Mouse (Mus musculus): ENCODE measurements around the gene Prkg1. TPM values are rescaled to one million over a fixed set of nuclear protein-coding genes. Genes with fewer than 3 reads are reported as not detected.

The Prkg1 gene
- 10.3 and 11.4 TPM in 2 replicates for polyA plus RNA-seq (2014; fragmentation: Nextera tagmentation; extraction: Ambion mirVana)

- no peaks in the 10 kb centered on the region for H3K36me3 ChIP-seq (ENCODE audit: control insufficient read depth, insufficient read depth, low read length)
- H3K9ac ChIP-seq (replicated peaks; ENCODE audit: low read depth, low read length) = peak within 1 kb of the TSS; percentile 39
- H3K4me1 ChIP-seq (ENCODE audit: control insufficient read depth, insufficient read depth, low read length) = 0 out of 2 replicates have a peak, but pooled peaks cover 4% of the 10 kb centered on the region
- 0% methylated on average over 23 of the region's 23 CpGs for WGBS
- H3K27me3 ChIP-seq (ENCODE audit: control insufficient read depth, insufficient read depth, low read length) = no peaks in the 10 kb centered on the region; the same call in 1 of the 2 replicates
- peak within 1 kb of the TSS; percentile 46 for H3K4me3 ChIP-seq (ENCODE audit: low read depth, low read length)
- H3K9me3 ChIP-seq (ENCODE audit: control insufficient read depth, low read length) = no peaks in the 10 kb centered on the region
- peak within 1 kb of the TSS; percentile 96 for H3K4me2 ChIP-seq (ENCODE audit: low read depth, low read length)
- ATAC-seq (ENCODE audit: low read depth) = peak; percentile 82
- H3K27ac ChIP-seq (ENCODE audit: low read depth, low read length) = 0 out of 2 replicates have a peak within 1 kb of the TSS, but pooled peaks have one; percentile 39
These were observed at the start of gene Prkg1 for GRCm38 (mm10) chr19:31764801-31765340. Gene Prkg1 (minus strand): TSS chr19:31765033.

GRCm38 (mm10) chr19:31813087-31813486 is 48.3 kb upstream of the Prkg1 start:
- no peaks in the 10 kb centered on the region for H3K4me1 ChIP-seq (ENCODE audit: control insufficient read depth, insufficient read depth, low read length)
- no peaks in the 10 kb centered on the region for H3K9me3 ChIP-seq (ENCODE audit: control insufficient read depth, low read length)
- no peaks in the 10 kb centered on the region for H3K27me3 ChIP-seq (ENCODE audit: control insufficient read depth, insufficient read depth, low read length)
- H3K4me3 ChIP-seq (ENCODE audit: low read depth, low read length) = no peak overlapping the region
- no peaks in the 10 kb centered on the region for H3K36me3 ChIP-seq (ENCODE audit: control insufficient read depth, insufficient read depth, low read length)
- ATAC-seq (ENCODE audit: low read depth) = no peak
- H3K27ac ChIP-seq (ENCODE audit: low read depth, low read length) = no peak overlapping the region
- no peak overlapping the region for H3K4me2 ChIP-seq (ENCODE audit: low read depth, low read length)
- 78% methylated on average over 4 of the region's 4 CpGs for WGBS
- no peak overlapping the region for H3K9ac ChIP-seq (replicated peaks; ENCODE audit: low read depth, low read length)

- H3K36me3 ChIP-seq (ENCODE audit: control insufficient read depth, insufficient read depth, low read length) = no peaks in the 10 kb centered on the region
- ATAC-seq (ENCODE audit: low read depth) = no peak
- no peaks in the 10 kb centered on the region for H3K4me1 ChIP-seq (ENCODE audit: control insufficient read depth, insufficient read depth, low read length)
- H3K4me3 ChIP-seq (ENCODE audit: low read depth, low read length) = no peak overlapping the region
- WGBS = 30% methylated on average over 5 of the region's 5 CpGs
- no peak overlapping the region for H3K27ac ChIP-seq (ENCODE audit: low read depth, low read length)
- H3K9ac ChIP-seq (replicated peaks; ENCODE audit: low read depth, low read length) = no peak overlapping the region
- no peak overlapping the region for H3K4me2 ChIP-seq (ENCODE audit: low read depth, low read length)
- no peaks in the 10 kb centered on the region for H3K9me3 ChIP-seq (ENCODE audit: control insufficient read depth, low read length)
- H3K27me3 ChIP-seq (ENCODE audit: control insufficient read depth, insufficient read depth, low read length) = no peaks in the 10 kb centered on the region
These were observed 46.5 kb upstream of the Prkg1 start for GRCm38 (mm10) chr19:31811371-31811770.

- WGBS = 74% methylated on average over 7 of the region's 7 CpGs
- Histone ChIP-seq H3K4me2 (ENCODE audit: low read depth, low read length) (no peak overlapping the region), H3K36me3 (ENCODE audit: control insufficient read depth, insufficient read depth, low read length) (no peaks in the 10 kb centered on the region), H3K9ac (replicated peaks; ENCODE audit: low read depth, low read length) (no peak overlapping the region), H3K4me3 (ENCODE audit: low read depth, low read length) (no peak overlapping the region), H3K27ac (ENCODE audit: low read depth, low read length) (no peak overlapping the region), H3K9me3 (ENCODE audit: control insufficient read depth, low read length) (no peaks in the 10 kb centered on the region), H3K27me3 (ENCODE audit: control insufficient read depth, insufficient read depth, low read length) (no peaks in the 10 kb centered on the region), H3K4me1 (ENCODE audit: control insufficient read depth, insufficient read depth, low read length) (no peaks in the 10 kb centered on the region)
- peak; percentile 56; the same call in 1 of the 2 replicates for ATAC-seq (ENCODE audit: low read depth)
These were observed 40.6 kb upstream of the Prkg1 start for GRCm38 (mm10) chr19:31805391-31805790.

- no peaks in the 10 kb centered on the region for H3K4me1 ChIP-seq (ENCODE audit: control insufficient read depth, insufficient read depth, low read length)
- H3K27me3 ChIP-seq (ENCODE audit: control insufficient read depth, insufficient read depth, low read length) = no peaks in the 10 kb centered on the region
- no peak overlapping the region for H3K4me2 ChIP-seq (ENCODE audit: low read depth, low read length)
- no peaks in the 10 kb centered on the region for H3K9me3 ChIP-seq (ENCODE audit: control insufficient read depth, low read length)
- no peaks in the 10 kb centered on the region for H3K36me3 ChIP-seq (ENCODE audit: control insufficient read depth, insufficient read depth, low read length)
- H3K27ac ChIP-seq (ENCODE audit: low read depth, low read length) = no peak overlapping the region
- H3K9ac ChIP-seq (replicated peaks; ENCODE audit: low read depth, low read length) = no peak overlapping the region
- no peak; the same call in 1 of the 2 replicates for ATAC-seq (ENCODE audit: low read depth)
- WGBS = 51% methylated on average over 9 of the region's 9 CpGs
- H3K4me3 ChIP-seq (ENCODE audit: low read depth, low read length) = no peak overlapping the region
These were observed 30.7 kb upstream of the Prkg1 start for GRCm38 (mm10) chr19:31795485-31796046.

GRCm38 (mm10) chr19:31791724-31792123 is 26.9 kb upstream of the Prkg1 start:
- H3K27me3 ChIP-seq (ENCODE audit: control insufficient read depth, insufficient read depth, low read length) = no peaks in the 10 kb centered on the region
- ATAC-seq (ENCODE audit: low read depth) = no peak
- H3K4me1 ChIP-seq (ENCODE audit: control insufficient read depth, insufficient read depth, low read length) = no peaks in the 10 kb centered on the region
- no peak overlapping the region for H3K9ac ChIP-seq (replicated peaks; ENCODE audit: low read depth, low read length)
- H3K4me2 ChIP-seq (ENCODE audit: low read depth, low read length) = no peak overlapping the region
- no peak overlapping the region for H3K27ac ChIP-seq (ENCODE audit: low read depth, low read length)
- no peak overlapping the region for H3K4me3 ChIP-seq (ENCODE audit: low read depth, low read length)
- no peaks in the 10 kb centered on the region for H3K9me3 ChIP-seq (ENCODE audit: control insufficient read depth, low read length)
- H3K36me3 ChIP-seq (ENCODE audit: control insufficient read depth, insufficient read depth, low read length) = no peaks in the 10 kb centered on the region
- 72% methylated on average over 3 of the region's 3 CpGs for WGBS

- no peaks in the 10 kb centered on the region for H3K9me3 ChIP-seq (ENCODE audit: control insufficient read depth, low read length)
- 89% methylated on average over 3 of the region's 3 CpGs for WGBS
These were observed 16.7 kb upstream of the Prkg1 start for GRCm38 (mm10) chr19:31781521-31782018.

GRCm38 (mm10) chr19:31781077-31781476 is 16.2 kb upstream of the Prkg1 start:
- no peak overlapping the region for H3K4me2 ChIP-seq (ENCODE audit: low read depth, low read length)
- 70% methylated on average over 2 of the region's 2 CpGs for WGBS
- no peak for ATAC-seq (ENCODE audit: low read depth)
- no peak overlapping the region for H3K9ac ChIP-seq (replicated peaks; ENCODE audit: low read depth, low read length)
- H3K4me3 ChIP-seq (ENCODE audit: low read depth, low read length) = no peak overlapping the region
- no peak overlapping the region for H3K27ac ChIP-seq (ENCODE audit: low read depth, low read length)
- no peaks in the 10 kb centered on the region for H3K9me3 ChIP-seq (ENCODE audit: control insufficient read depth, low read length)
- no peaks in the 10 kb centered on the region for H3K27me3 ChIP-seq (ENCODE audit: control insufficient read depth, insufficient read depth, low read length)
- no peaks in the 10 kb centered on the region for H3K4me1 ChIP-seq (ENCODE audit: control insufficient read depth, insufficient read depth, low read length)
- no peaks in the 10 kb centered on the region for H3K36me3 ChIP-seq (ENCODE audit: control insufficient read depth, insufficient read depth, low read length)

More at GRCm38 (mm10) chr19:31781521-31782018, 16.7 kb upstream of the Prkg1 start:
- Histone ChIP-seq H3K27ac (ENCODE audit: low read depth, low read length) (no peak overlapping the region), H3K4me1 (ENCODE audit: control insufficient read depth, insufficient read depth, low read length) (no peaks in the 10 kb centered on the region), H3K9ac (replicated peaks; ENCODE audit: low read depth, low read length) (no peak overlapping the region), H3K4me3 (ENCODE audit: low read depth, low read length) (no peak overlapping the region), H3K27me3 (ENCODE audit: control insufficient read depth, insufficient read depth, low read length) (no peaks in the 10 kb centered on the region), H3K4me2 (ENCODE audit: low read depth, low read length) (no peak overlapping the region), H3K36me3 (ENCODE audit: control insufficient read depth, insufficient read depth, low read length) (no peaks in the 10 kb centered on the region)
- no peak for ATAC-seq (ENCODE audit: low read depth)

- no peak overlapping the region for H3K4me2 ChIP-seq (ENCODE audit: low read depth, low read length)
- ATAC-seq (ENCODE audit: low read depth) = no peak
- no peak overlapping the region for H3K9ac ChIP-seq (replicated peaks; ENCODE audit: low read depth, low read length)
- 91% methylated on average over 1 of the region's 1 CpGs for WGBS
- H3K27ac ChIP-seq (ENCODE audit: low read depth, low read length) = no peak overlapping the region
- no peaks in the 10 kb centered on the region for H3K36me3 ChIP-seq (ENCODE audit: control insufficient read depth, insufficient read depth, low read length)
- no peaks in the 10 kb centered on the region for H3K9me3 ChIP-seq (ENCODE audit: control insufficient read depth, low read length)
- no peaks in the 10 kb centered on the region for H3K4me1 ChIP-seq (ENCODE audit: control insufficient read depth, insufficient read depth, low read length)
- H3K27me3 ChIP-seq (ENCODE audit: control insufficient read depth, insufficient read depth, low read length) = no peaks in the 10 kb centered on the region
- H3K4me3 ChIP-seq (ENCODE audit: low read depth, low read length) = no peak overlapping the region
These were observed 15.4 kb upstream of the Prkg1 start for GRCm38 (mm10) chr19:31780222-31780621.
